Mouse (Mus musculus) heart, embryonic 15.5 days (tissue): ENCODE measurements around the gene Fam178b. TPM values are rescaled to one million over a fixed set of nuclear protein-coding genes. Genes with fewer than 3 reads are reported as not detected.

ENCODE experiments used
- ATAC-seq: fragments of 200-750 bp; cut with Nextera tagmentation; replicated peaks from 2 replicates; pipeline ENCODE4 v1.8.0; 2017; ENCODE audit warnings: low read depth, moderate TSS enrichment; ENCODE audit not compliant: insufficient number of reproducible peaks, insufficient read depth, low FRiP score
- H3K27ac ChIP-seq: fragments of 300-500 bp; sonication (generic); 2 replicates; pipeline ENCODE4 v1.5.1; 2015; ENCODE audit warnings: mild to moderate bottlenecking, inconsistent platforms
- H3K27me3 ChIP-seq: fragments of 300-500 bp; sonication (generic); 2 replicates; pipeline ENCODE4 v1.6.1; 2015; ENCODE audit warnings: inconsistent platforms
- H3K36me3 ChIP-seq: fragments of 300-500 bp; sonication (generic); 2 replicates; pipeline ENCODE4 v1.6.1; 2015; ENCODE audit warnings: mild to moderate bottlenecking, inconsistent platforms
- H3K4me1 ChIP-seq: fragments of 300-500 bp; sonication (generic); replicated peaks from 2 replicates; pipeline ENCODE4 v1.6.1; 2015; ENCODE audit warnings: inconsistent platforms
- H3K4me2 ChIP-seq: fragments of 300-500 bp; sonication (generic); 2 replicates; pipeline ENCODE4 v1.6.1; 2015; ENCODE audit warnings: inconsistent platforms, mild to moderate bottlenecking, moderate library complexity
- H3K4me3 ChIP-seq: fragments of 300-500 bp; sonication (generic); 2 replicates; pipeline ENCODE4 v1.5.1; 2015; ENCODE audit warnings: mild to moderate bottlenecking, inconsistent platforms
- H3K9ac ChIP-seq: fragments of 300-500 bp; sonication (generic); 2 replicates; pipeline ENCODE4 v1.6.1; 2015; ENCODE audit warnings: mild to moderate bottlenecking, inconsistent platforms
- H3K9me3 ChIP-seq: fragments of 300-500 bp; sonication (generic); replicated peaks from 2 replicates; pipeline ENCODE4 v1.6.1; 2016; ENCODE audit warnings: inconsistent platforms
- WGBS: fragments of 180-500 bp; shearing (Covaris S2); methylation state at CpG from one replicate; pipeline ENCODE4 v1.1.7; 2015; ENCODE audit warnings: mixed read lengths; 5-methylcytosine and 5-hydroxymethylcytosine counted together
- polyA plus RNA-seq: library from polyadenylated mRNA; unstranded; fragments of >200 nt; fragmentation: Nextera tagmentation; extraction: Ambion mirVana; gene quantifications from 2 replicates; pipeline ENCODE4 v1.2.1, GENCODE M21; 2015

Fam178b gene
- polyA plus RNA-seq, 1 experiment from 2014 or later = 0.68 TPM

DNA sequence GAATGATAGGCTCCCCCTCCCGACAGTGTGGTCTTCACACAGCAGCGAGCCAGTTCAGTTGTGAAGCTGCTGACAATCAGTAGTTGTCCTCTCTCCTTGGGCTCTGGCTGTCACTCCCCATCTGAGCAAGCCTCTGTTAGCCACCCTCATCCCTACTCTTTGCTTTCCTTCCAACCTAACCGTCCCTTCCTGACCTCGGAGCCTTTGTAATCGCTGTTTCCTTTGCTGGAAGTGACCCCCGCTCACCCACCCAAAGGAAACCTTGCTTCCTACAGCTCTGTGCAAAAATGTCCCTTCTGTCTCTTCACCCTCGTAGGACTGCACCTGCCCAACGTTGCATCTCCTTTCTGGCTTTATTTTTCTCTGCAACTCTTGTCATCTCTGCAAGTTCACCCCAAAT is 100.8 kb downstream of the Fam178b start:
- H3K36me3 ChIP-seq = no peaks in the 10 kb centered on the region
- H3K9ac ChIP-seq = no peak overlapping the region
- H3K4me2 ChIP-seq = no peak overlapping the region
- 68% methylated on average over 8 of the region's 8 CpGs for WGBS
- peaks cover 51% of the 10 kb centered on the region for H3K4me1 ChIP-seq
- ATAC-seq = no peak
- no peaks in the 10 kb centered on the region for H3K9me3 ChIP-seq
- H3K27ac ChIP-seq = no peak overlapping the region
- H3K4me3 ChIP-seq = no peak overlapping the region
- no peaks in the 10 kb centered on the region for H3K27me3 ChIP-seq

GRCm38 (mm10) chr1:36581260-36581659 is 101.7 kb downstream of the Fam178b start:
- H3K9ac ChIP-seq = no peak overlapping the region
- no peaks in the 10 kb centered on the region for H3K36me3 ChIP-seq
- peaks cover 51% of the 10 kb centered on the region for H3K4me1 ChIP-seq
- no peaks in the 10 kb centered on the region for H3K9me3 ChIP-seq
- 64% methylated on average over 5 of the region's 5 CpGs for WGBS
- peak overlapping the region; percentile 82 for H3K27ac ChIP-seq
- peak overlapping the region; percentile 58 for H3K4me2 ChIP-seq
- H3K4me3 ChIP-seq = no peak overlapping the region
- no peaks in the 10 kb centered on the region for H3K27me3 ChIP-seq
- ATAC-seq = no peak

DNA sequence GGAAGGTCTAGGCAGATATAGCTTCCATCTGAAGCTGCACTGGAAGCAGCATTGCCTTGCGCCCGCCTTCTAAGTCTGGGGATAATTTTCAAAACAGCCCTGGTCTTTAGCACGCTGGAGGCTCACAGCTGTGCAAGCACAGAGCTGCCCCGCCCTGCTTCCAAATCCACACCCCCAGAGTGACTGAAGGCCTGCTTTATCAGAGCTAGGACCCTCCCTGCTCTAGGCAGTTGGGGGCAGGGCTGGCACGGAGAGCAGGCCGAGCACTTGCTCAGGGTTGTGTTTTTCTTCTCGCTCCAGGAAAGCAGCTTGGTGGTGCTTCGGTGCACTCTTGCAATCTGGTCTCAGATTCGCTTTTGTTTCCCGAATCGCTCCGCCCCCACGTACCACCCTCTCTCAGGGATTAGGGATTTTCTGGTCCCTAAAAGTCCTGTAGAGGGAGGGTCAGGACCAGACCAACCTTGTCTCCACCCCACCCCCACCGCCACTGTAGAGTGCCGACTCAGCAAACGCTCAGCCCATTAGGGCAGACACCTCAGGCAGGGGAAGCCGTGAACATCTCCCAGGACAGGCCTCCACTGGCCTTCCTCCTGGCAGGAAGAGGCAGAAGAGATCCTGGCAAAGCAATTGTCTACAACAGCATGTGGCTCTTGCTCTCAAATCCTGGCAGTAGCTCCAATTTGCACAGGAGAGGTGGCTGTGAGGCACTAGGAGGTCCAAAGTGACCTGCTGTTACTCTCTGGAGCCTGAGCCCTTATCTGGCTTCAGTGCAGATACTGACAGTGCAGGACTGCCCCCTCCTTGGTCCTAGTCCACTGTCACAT is 102.4 kb downstream of the Fam178b start:
- peak overlapping the region; percentile 22; the same call in 1 of the 2 replicates for H3K9ac ChIP-seq
- peak; percentile 87 for ATAC-seq
- H3K27ac ChIP-seq = peak overlapping the region; percentile 82
- peak overlapping the region; percentile 58 for H3K4me2 ChIP-seq
- H3K36me3 ChIP-seq = no peaks in the 10 kb centered on the region
- WGBS = 3% methylated on average over 17 of the region's 17 CpGs
- H3K27me3 ChIP-seq = no peaks in the 10 kb centered on the region
- peaks cover 51% of the 10 kb centered on the region for H3K4me1 ChIP-seq
- no peaks in the 10 kb centered on the region for H3K9me3 ChIP-seq
- H3K4me3 ChIP-seq = peak overlapping the region; percentile 25

GRCm38 (mm10) chr1:36579974-36580383 is 103.0 kb downstream of the Fam178b start:
- Histone ChIP-seq H3K27ac (peak overlapping the region; percentile 82), H3K9me3 (no peaks in the 10 kb centered on the region), H3K4me1 (peaks cover 51% of the 10 kb centered on the region), H3K4me2 (peak overlapping the region; percentile 58), H3K9ac (0 out of 2 replicates have a peak overlapping the region, but pooled peaks have one; percentile 22), H3K36me3 (no peaks in the 10 kb centered on the region), H3K27me3 (no peaks in the 10 kb centered on the region), H3K4me3 (peak overlapping the region; percentile 25)
- 33% methylated on average over 6 of the region's 6 CpGs for whole genome bisulfite sequencing
- ATAC-seq = peak; percentile 9

DNA sequence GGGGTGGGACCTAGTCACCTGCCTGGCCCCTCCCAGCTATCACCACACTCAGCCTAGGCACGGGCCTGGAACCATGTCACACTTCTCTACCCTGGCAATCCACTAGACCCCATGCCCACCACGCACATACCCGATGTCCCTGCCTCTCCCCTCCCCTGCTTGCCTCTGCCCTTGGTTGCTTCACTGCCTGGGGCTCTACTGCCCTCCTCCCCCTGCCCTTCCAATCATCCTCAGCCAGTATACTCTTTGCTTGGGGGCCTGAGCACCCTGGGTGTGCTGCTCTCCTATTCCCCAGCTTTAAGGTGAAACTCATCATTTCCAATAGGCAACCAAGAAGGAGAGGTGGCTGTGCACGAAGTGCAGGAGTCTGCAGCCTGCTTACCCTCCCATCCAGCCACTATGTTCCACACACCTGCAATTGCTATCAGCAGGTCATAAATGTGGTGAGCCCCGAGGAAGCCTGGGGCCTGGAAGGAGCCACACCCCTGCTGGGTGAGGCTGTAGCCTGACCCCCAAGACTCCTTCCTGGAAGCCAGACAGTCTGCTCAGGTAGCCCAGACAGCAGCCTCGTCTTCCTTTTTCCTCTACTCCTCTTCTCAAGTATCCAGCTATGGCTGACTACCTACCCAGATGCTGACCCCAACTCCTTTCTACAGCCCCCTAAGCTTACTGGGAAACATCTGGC is 105.8 kb downstream of the Fam178b start:
- Histone ChIP-seq H3K27me3 (no peaks in the 10 kb centered on the region), H3K9me3 (no peaks in the 10 kb centered on the region), H3K4me3 (no peak overlapping the region), H3K9ac (no peak overlapping the region), H3K27ac (no peak overlapping the region), H3K36me3 (no peaks in the 10 kb centered on the region), H3K4me1 (peaks cover 39% of the 10 kb centered on the region), H3K4me2 (no peak overlapping the region)
- no peak for ATAC-seq
- WGBS = 63% methylated on average over 6 of the region's 6 CpGs

GRCm38 (mm10) chr1:36575347-36575746 is 107.6 kb downstream of the Fam178b start:
- H3K4me2 ChIP-seq = no peak overlapping the region
- H3K27ac ChIP-seq = no peak overlapping the region
- ATAC-seq = no peak
- peaks cover 38% of the 10 kb centered on the region for H3K4me1 ChIP-seq
- H3K36me3 ChIP-seq = no peaks in the 10 kb centered on the region
- no peaks in the 10 kb centered on the region for H3K9me3 ChIP-seq
- WGBS = 62% methylated on average over 6 of the region's 6 CpGs
- no peaks in the 10 kb centered on the region for H3K27me3 ChIP-seq
- H3K9ac ChIP-seq = no peak overlapping the region
- H3K4me3 ChIP-seq = no peak overlapping the region

GRCm38 (mm10) chr1:36574196-36574955 is 108.6 kb downstream of the Fam178b start:
- H3K27ac ChIP-seq = peak overlapping the region; percentile 3; the same call in 1 of the 2 replicates
- no peak overlapping the region for H3K4me3 ChIP-seq
- ATAC-seq = no peak
- H3K9ac ChIP-seq = no peak overlapping the region
- WGBS = 81% methylated on average over 5 of the region's 5 CpGs
- peaks cover 38% of the 10 kb centered on the region for H3K4me1 ChIP-seq
- H3K36me3 ChIP-seq = no peaks in the 10 kb centered on the region
- no peak overlapping the region for H3K4me2 ChIP-seq
- H3K27me3 ChIP-seq = no peaks in the 10 kb centered on the region
- no peaks in the 10 kb centered on the region for H3K9me3 ChIP-seq

DNA sequence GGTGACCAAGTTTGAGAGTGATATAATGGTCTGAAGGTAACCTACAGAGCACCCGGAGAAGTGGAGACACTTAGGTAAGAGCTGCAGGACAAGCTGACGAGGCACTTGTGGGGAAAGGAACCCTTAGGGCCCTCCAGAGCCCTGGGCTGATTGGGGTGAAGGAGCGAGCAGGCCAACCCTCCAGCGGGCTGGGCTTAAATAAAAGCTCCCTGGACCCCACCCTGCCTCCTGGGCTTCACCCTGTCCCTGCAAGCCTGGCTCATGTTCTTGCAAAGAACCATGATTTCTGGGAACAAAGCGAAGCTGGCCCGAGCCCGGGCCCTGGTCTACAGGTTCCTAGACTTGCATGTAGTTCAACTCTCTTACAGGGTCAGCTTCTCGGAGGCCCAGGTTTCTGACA is 109.5 kb downstream of the Fam178b start:
- no peak for ATAC-seq
- Histone ChIP-seq H3K4me3 (no peak overlapping the region), H3K27me3 (no peaks in the 10 kb centered on the region), H3K4me1 (peaks cover 37% of the 10 kb centered on the region), H3K4me2 (no peak overlapping the region), H3K27ac (peak overlapping the region; percentile 3; the same call in 1 of the 2 replicates), H3K9me3 (no peaks in the 10 kb centered on the region), H3K9ac (no peak overlapping the region), H3K36me3 (no peaks in the 10 kb centered on the region)
- 77% methylated on average over 8 of the region's 8 CpGs for WGBS

- Histone ChIP-seq H3K4me3 (no peak overlapping the region), H3K4me2 (no peak overlapping the region), H3K4me1 (peaks cover 41% of the 10 kb centered on the region), H3K27me3 (no peaks in the 10 kb centered on the region), H3K36me3 (no peaks in the 10 kb centered on the region), H3K9me3 (no peaks in the 10 kb centered on the region), H3K27ac (no peak overlapping the region), H3K9ac (no peak overlapping the region)
- ATAC-seq = no peak
- WGBS = 58% methylated on average over 1 of the region's 1 CpGs
Measured at GRCm38 (mm10) chr1:36572709-36573108, 110.3 kb downstream of the Fam178b start.

DNA sequence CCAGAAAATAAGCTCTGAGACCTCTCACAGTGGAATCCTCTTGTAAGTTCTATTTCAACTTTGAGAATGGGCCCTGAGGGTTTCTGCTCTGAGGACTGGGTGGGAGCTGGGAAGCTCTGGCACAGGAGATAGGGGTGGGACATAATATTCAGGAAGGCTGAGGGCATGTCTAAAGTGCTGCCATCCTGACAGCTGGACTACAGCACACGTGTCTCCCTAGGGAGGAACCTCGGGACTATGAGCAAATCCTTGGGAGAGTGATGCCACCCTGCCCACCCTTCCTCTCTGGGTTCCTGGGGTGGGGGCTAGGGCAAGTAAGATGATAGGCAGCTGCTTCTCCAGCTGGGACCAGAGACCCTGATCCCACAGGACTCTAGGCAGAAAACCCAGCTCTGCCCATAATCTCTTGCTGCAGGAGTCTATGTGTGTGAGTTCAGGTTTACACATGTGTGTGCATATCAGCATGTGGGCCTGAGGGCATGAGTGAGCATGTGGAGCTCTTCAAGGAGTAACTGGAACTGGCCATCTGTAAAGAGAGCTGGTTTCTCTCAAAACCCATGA is 110.8 kb downstream of the Fam178b start:
- WGBS = 49% methylated on average over 2 of the region's 2 CpGs
- H3K4me1 ChIP-seq = peaks cover 41% of the 10 kb centered on the region
- ATAC-seq = no peak
- no peak overlapping the region for H3K4me2 ChIP-seq
- no peaks in the 10 kb centered on the region for H3K27me3 ChIP-seq
- no peaks in the 10 kb centered on the region for H3K36me3 ChIP-seq
- no peaks in the 10 kb centered on the region for H3K9me3 ChIP-seq
- no peak overlapping the region for H3K9ac ChIP-seq
- no peak overlapping the region for H3K4me3 ChIP-seq
- no peak overlapping the region for H3K27ac ChIP-seq

DNA sequence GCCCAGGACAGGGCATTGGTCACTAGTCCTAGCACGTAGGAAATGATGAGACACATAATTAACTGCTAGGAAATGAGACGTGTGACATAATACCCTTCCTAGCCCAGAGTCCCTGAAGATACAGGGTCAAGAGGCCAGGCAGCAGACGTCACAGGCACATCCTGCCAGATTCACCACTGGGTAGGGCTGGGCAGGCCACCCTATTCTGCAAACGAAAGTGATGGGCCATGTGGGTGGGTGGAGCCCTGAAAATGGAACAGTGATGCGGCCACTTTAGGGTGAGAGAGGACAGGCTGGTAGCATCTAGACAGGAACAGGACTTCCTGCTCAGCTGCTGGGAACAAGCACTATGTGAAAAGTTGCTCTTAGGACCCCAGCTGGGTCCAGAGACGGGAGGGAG is 111.4 kb downstream of the Fam178b start:
- Histone ChIP-seq H3K9me3 (no peaks in the 10 kb centered on the region), H3K4me2 (no peak overlapping the region), H3K27me3 (no peaks in the 10 kb centered on the region), H3K4me3 (no peak overlapping the region), H3K36me3 (no peaks in the 10 kb centered on the region), H3K4me1 (peaks cover 42% of the 10 kb centered on the region), H3K27ac (peak overlapping the region; percentile 21; the same call in 1 of the 2 replicates), H3K9ac (no peak overlapping the region)
- ATAC-seq = no peak
- 39% methylated on average over 6 of the region's 6 CpGs for WGBS
